Mouse (Mus musculus) neutrophil, adult 5-6 weeks (primary cell): ENCODE measurements around the gene Ccl26. TPM values are rescaled to one million over a fixed set of nuclear protein-coding genes. Genes with fewer than 3 reads are reported as not detected.

ENCODE experiments used
- total RNA-seq: library from RNA; stranded (forward); fragments of 200-1000 nt; gene quantifications from 2 replicates; pipeline ENCODE4 v1.2.3, GENCODE M21; 2017

The Ccl26 gene
- total RNA-seq, 1 experiment from 2014 or later, result not detected

Other genes starting within 250 kb of the Ccl26 start
- gene Fkbp6, start 213.5 kb downstream of the Ccl26 start, total RNA-seq, result not detected in 2 replicates
- gene Trim50, start 210.3 kb downstream of the Ccl26 start, total RNA-seq, result not detected in 2 replicates
- gene Nsun5, start 193.6 kb downstream of the Ccl26 start, total RNA-seq, result 11.9 and 14.4 TPM in 2 replicates
- gene Pom121, start 169.0 kb downstream of the Ccl26 start, total RNA-seq, result 6.5 and 7.0 TPM in 2 replicates
- gene Hip1, start 18.4 kb downstream of the Ccl26 start, total RNA-seq, result 51.2 and 64.4 TPM in 2 replicates
- not detected in 2 replicates for gene Ccl24, start 9.5 kb upstream of the Ccl26 start, total RNA-seq
- 7.3 and 7.9 TPM in 2 replicates for gene Rhbdd2, start 69.0 kb upstream of the Ccl26 start, total RNA-seq
- gene Por, start 106.5 kb upstream of the Ccl26 start, total RNA-seq, result 118 and 124 TPM in 2 replicates
- 28.9 and 30.5 TPM in 2 replicates for gene Tmem120a, start 180.9 kb upstream of the Ccl26 start, total RNA-seq
- gene Styxl1, start 214.8 kb upstream of the Ccl26 start, total RNA-seq, result 0.93 and 1.1 TPM in 2 replicates
- gene Mdh2, start 214.9 kb upstream of the Ccl26 start, total RNA-seq, result 138 and 141 TPM in 2 replicates
- not detected in 2 replicates for gene Srrm3, start 243.3 kb upstream of the Ccl26 start, total RNA-seq